Mouse (Mus musculus): ENCODE measurements around the gene Zfp513.

GRCm38 (mm10) chr5:31193631-31194281 is 8.3 kb downstream of the Zfp513 start:
- no peak for TF ChIP-seq HCFC1 (IDR thresholded peaks at IDR 0.05; ENCODE audit: borderline replicate concordance, insufficient read depth, low read length)
- no peak for TF ChIP-seq ZNF384 (IDR thresholded peaks at IDR 0.05; ENCODE audit: low read depth, low read length)
